Mouse (Mus musculus): ENCODE results near the gene Dnajb2. TPM values are rescaled to one million over a fixed set of nuclear protein-coding genes. Genes with fewer than 3 reads are reported as not detected.

Gene Dnajb2
- polyA plus RNA-seq, 1 experiment from 2014 or later: 21.5 TPM

- DNase-seq (ENCODE audit: low spot score) (no peak), ATAC-seq (no peak)
- no peak overlapping the region for H3K27ac ChIP-seq (ENCODE audit: low read depth, low read length)
- H3K9me3 ChIP-seq (replicated peaks; ENCODE audit: control insufficient read depth, low read length): no peaks in the 10 kb centered on the region
- no peaks in the 10 kb centered on the region for H3K27me3 ChIP-seq (replicated peaks; ENCODE audit: control insufficient read depth, insufficient read depth, low read length)
- H3K4me3 ChIP-seq (ENCODE audit: low read depth, low read length): no peak overlapping the region
- peaks cover 17% of the 10 kb centered on the region for H3K4me1 ChIP-seq (ENCODE audit: control insufficient read depth, insufficient read depth, low read length)
- no peak overlapping the region for H3K9ac ChIP-seq (ENCODE audit: low read length)
- no peaks in the 10 kb centered on the region for H3K36me3 ChIP-seq (ENCODE audit: control insufficient read depth, insufficient read depth, low read length)
- 63% methylated on average over 12 of the region's 12 CpGs for WGBS
- no peak overlapping the region for H3K4me2 ChIP-seq (ENCODE audit: low read length)
Observed at GRCm38 (mm10) chr1:75292476-75293330, 56.5 kb downstream of the Dnajb2 start.

GRCm38 (mm10) chr1:75293331-75293701, 57.1 kb downstream of the Dnajb2 start:
- Histone ChIP-seq H3K27ac (ENCODE audit: low read depth, low read length) (no peak overlapping the region), H3K9me3 (replicated peaks; ENCODE audit: control insufficient read depth, low read length) (no peaks in the 10 kb centered on the region), H3K27me3 (replicated peaks; ENCODE audit: control insufficient read depth, insufficient read depth, low read length) (no peaks in the 10 kb centered on the region), H3K9ac (ENCODE audit: low read length) (no peak overlapping the region), H3K4me1 (ENCODE audit: control insufficient read depth, insufficient read depth, low read length) (peaks cover 17% of the 10 kb centered on the region), H3K4me3 (ENCODE audit: low read depth, low read length) (no peak overlapping the region), H3K4me2 (ENCODE audit: low read length) (no peak overlapping the region), H3K36me3 (ENCODE audit: control insufficient read depth, insufficient read depth, low read length) (no peaks in the 10 kb centered on the region)
- DNase-seq (ENCODE audit: low spot score) (no peak), ATAC-seq (no peak)
- WGBS: 91% methylated on average over 5 of the region's 5 CpGs

GRCm38 (mm10) chr1:75294294-75294693, 58.1 kb downstream of the Dnajb2 start:
- Histone ChIP-seq H3K9me3 (replicated peaks; ENCODE audit: control insufficient read depth, low read length) (no peaks in the 10 kb centered on the region), H3K4me2 (ENCODE audit: low read length) (no peak overlapping the region), H3K4me1 (ENCODE audit: control insufficient read depth, insufficient read depth, low read length) (peaks cover 9% of the 10 kb centered on the region), H3K27ac (ENCODE audit: low read depth, low read length) (no peak overlapping the region), H3K9ac (ENCODE audit: low read length) (no peak overlapping the region), H3K36me3 (ENCODE audit: control insufficient read depth, insufficient read depth, low read length) (no peaks in the 10 kb centered on the region), H3K4me3 (ENCODE audit: low read depth, low read length) (no peak overlapping the region), H3K27me3 (replicated peaks; ENCODE audit: control insufficient read depth, insufficient read depth, low read length) (no peaks in the 10 kb centered on the region)
- WGBS: 72% methylated on average over 5 of the region's 5 CpGs
- DNase-seq (ENCODE audit: low spot score): no peak
- ATAC-seq: no peak

Small RNA genes lying within 50 kb of the gene (microRNA-seq; reads per million reads assigned to microRNA genes)
- not detected for gene Gm27943

Other genes starting within 250 kb of the Dnajb2 start
- gene Nhej1, start 111.2 kb upstream of the Dnajb2 start, polyA plus RNA-seq (2014; fragmentation: Nextera tagmentation; extraction: Ambion mirVana): 7.9 and 8.8 TPM in 2 replicates
- not detected in 2 replicates for gene Slc23a3, start 102.5 kb upstream of the Dnajb2 start, polyA plus RNA-seq (2014; fragmentation: Nextera tagmentation; extraction: Ambion mirVana)
- 40.4 and 53.6 TPM in 2 replicates for gene Cnppd1, start 93.7 kb upstream of the Dnajb2 start, polyA plus RNA-seq (2014; fragmentation: Nextera tagmentation; extraction: Ambion mirVana)
- 85.6 and 95.6 TPM in 2 replicates for gene Retreg2, start 93.6 kb upstream of the Dnajb2 start, polyA plus RNA-seq (2014; fragmentation: Nextera tagmentation; extraction: Ambion mirVana)
- gene Zfand2b, start 67.8 kb upstream of the Dnajb2 start, polyA plus RNA-seq (2014; fragmentation: Nextera tagmentation; extraction: Ambion mirVana): 41.2 and 46.8 TPM in 2 replicates
- 26.2 and 30.4 TPM in 2 replicates for gene Abcb6, start 56.0 kb upstream of the Dnajb2 start, polyA plus RNA-seq (2014; fragmentation: Nextera tagmentation; extraction: Ambion mirVana)
- 16.3 and 16.9 TPM in 2 replicates for gene Ankzf1, start 44.3 kb upstream of the Dnajb2 start, polyA plus RNA-seq (2014; fragmentation: Nextera tagmentation; extraction: Ambion mirVana)
- gene Atg9a, start 44.2 kb upstream of the Dnajb2 start, polyA plus RNA-seq (2014; fragmentation: Nextera tagmentation; extraction: Ambion mirVana): 25.5 and 34.1 TPM in 2 replicates
- gene Glb1l, start 25.6 kb upstream of the Dnajb2 start, polyA plus RNA-seq (2014; fragmentation: Nextera tagmentation; extraction: Ambion mirVana): 13.0 and 14.3 TPM in 2 replicates
- gene Stk16, start 25.6 kb upstream of the Dnajb2 start, polyA plus RNA-seq (2014; fragmentation: Nextera tagmentation; extraction: Ambion mirVana): 116 and 130 TPM in 2 replicates
- 14.3 and 21.3 TPM in 2 replicates for gene Tuba4a, start 16.5 kb upstream of the Dnajb2 start, polyA plus RNA-seq (2014; fragmentation: Nextera tagmentation; extraction: Ambion mirVana)
- not detected in 2 replicates for gene A630095N17Rik, start 4.3 kb upstream of the Dnajb2 start, polyA plus RNA-seq (2014; fragmentation: Nextera tagmentation; extraction: Ambion mirVana)
- gene Ptprn, start 28.1 kb downstream of the Dnajb2 start, polyA plus RNA-seq (2014; fragmentation: Nextera tagmentation; extraction: Ambion mirVana): 5.1 and 8.0 TPM in 2 replicates
- 62.4 and 68.1 TPM in 2 replicates for gene Resp18, start 42.0 kb downstream of the Dnajb2 start, polyA plus RNA-seq (2014; fragmentation: Nextera tagmentation; extraction: Ambion mirVana)
- 160 and 178 TPM in 2 replicates for gene Dnpep, start 81.6 kb downstream of the Dnajb2 start, polyA plus RNA-seq (2014; fragmentation: Nextera tagmentation; extraction: Ambion mirVana)
- 1.3 and 1.4 TPM in 2 replicates for gene Des, start 123.9 kb downstream of the Dnajb2 start, polyA plus RNA-seq (2014; fragmentation: Nextera tagmentation; extraction: Ambion mirVana)
- gene Speg, start 138.9 kb downstream of the Dnajb2 start, polyA plus RNA-seq (2014; fragmentation: Nextera tagmentation; extraction: Ambion mirVana): 8.3 and 8.8 TPM in 2 replicates
- 72.4 and 76.0 TPM in 2 replicates for gene Gmppa, start 199.5 kb downstream of the Dnajb2 start, polyA plus RNA-seq (2014; fragmentation: Nextera tagmentation; extraction: Ambion mirVana)
- 0.76 and 0.84 TPM in 2 replicates for gene Asic4, start 214.0 kb downstream of the Dnajb2 start, polyA plus RNA-seq (2014; fragmentation: Nextera tagmentation; extraction: Ambion mirVana)
- 21.6 and 24.2 TPM in 2 replicates for gene Chpf, start 242.9 kb downstream of the Dnajb2 start, polyA plus RNA-seq (2014; fragmentation: Nextera tagmentation; extraction: Ambion mirVana)
- 41.3 and 50.4 TPM in 2 replicates for gene Tmem198, start 243.1 kb downstream of the Dnajb2 start, polyA plus RNA-seq (2014; fragmentation: Nextera tagmentation; extraction: Ambion mirVana)